Mouse (Mus musculus) kidney, postnatal 0 days (tissue): Measurements from ENCODE around the gene Npnt. TPM values are rescaled to one million over a fixed set of nuclear protein-coding genes. Genes with fewer than 3 reads are reported as not detected.

Experiments
- ATAC-seq: fragments of 200-750 bp; cut with Nextera tagmentation; replicated peaks from 2 replicates; pipeline ENCODE4 v1.8.0; 2017; ENCODE audit warnings: low read depth, moderate number of reproducible peaks, moderate TSS enrichment, moderate library complexity; ENCODE audit not compliant: low FRiP score
- DNase-seq: peaks from one replicate; pipeline ENCODE4 v3.0.0-alpha.2; 2016; ENCODE audit warnings: low spot score
- H3K27ac ChIP-seq: fragments of 300-500 bp; sonication (generic); 2 replicates; pipeline ENCODE4 v1.5.1; 2014; ENCODE audit warnings: mild to moderate bottlenecking
- H3K27me3 ChIP-seq: fragments of 300-500 bp; sonication (generic); 2 replicates; pipeline ENCODE4 v1.6.1; 2014; ENCODE audit warnings: low read length, mixed read lengths; ENCODE audit not compliant: insufficient read depth
- H3K36me3 ChIP-seq: fragments of 300-500 bp; sonication (generic); 2 replicates; pipeline ENCODE4 v1.6.1; 2014; ENCODE audit warnings: low read length, mixed read lengths; ENCODE audit not compliant: insufficient read depth
- H3K4me1 ChIP-seq: fragments of 300-500 bp; sonication (generic); replicated peaks from 2 replicates; pipeline ENCODE4 v1.6.1; 2014; ENCODE audit warnings: antibody characterized with exemption, low read length, mixed read lengths; ENCODE audit not compliant: insufficient read depth
- H3K4me2 ChIP-seq: fragments of 300-500 bp; sonication (generic); 2 replicates; pipeline ENCODE4 v1.6.1; 2014; ENCODE audit warnings: mild to moderate bottlenecking, low read length, moderate library complexity, mixed read lengths
- H3K4me3 ChIP-seq: fragments of 300-500 bp; sonication (generic); replicated peaks from 2 replicates; pipeline ENCODE4 v1.5.1; 2014; ENCODE audit warnings: low read depth, low read length
- H3K9ac ChIP-seq: fragments of 300-500 bp; sonication (generic); 2 replicates; pipeline ENCODE4 v1.6.1; 2014; ENCODE audit warnings: low read depth, low read length
- H3K9me3 ChIP-seq: fragments of 300-500 bp; sonication (generic); replicated peaks from 2 replicates; pipeline ENCODE4 v1.6.1; 2016; ENCODE audit warnings: low read length, inconsistent platforms, mixed read lengths
- CTCF ChIP-seq: IDR thresholded peaks from 2 replicates; pipeline ENCODE4 v1.5.1; 2016; ENCODE audit warnings: antibody characterized with exemption, low read depth, mild to moderate bottlenecking, moderate library complexity
- WGBS: fragments of 180-500 bp; shearing (Covaris S2); extraction: QIAGEN DNeasy Blood & Tissue Kit; methylation state at CpG from one replicate; pipeline ENCODE4 v1.1.7; 2014; 5-methylcytosine and 5-hydroxymethylcytosine counted together
- polyA plus RNA-seq: library from polyadenylated mRNA; unstranded; fragments of >200 nt; fragmentation: Nextera tagmentation; extraction: Ambion mirVana; gene quantifications from 2 replicates; pipeline ENCODE4 v1.2.1, GENCODE M21; 2015

Gene Npnt
- polyA plus RNA-seq, 1 experiment from 2014 or later = 229 TPM

- no peak for TF ChIP-seq CTCF
- no peak for DNase-seq
- H3K9me3 ChIP-seq = no peaks in the 10 kb centered on the region
- no peak overlapping the region for H3K9ac ChIP-seq
- H3K4me2 ChIP-seq = no peak overlapping the region
- 70% methylated on average over 28 of the region's 28 CpGs for WGBS
- no peak overlapping the region for H3K4me3 ChIP-seq
- no peak overlapping the region for H3K27ac ChIP-seq
- no peaks in the 10 kb centered on the region for H3K36me3 ChIP-seq
- no peaks in the 10 kb centered on the region for H3K27me3 ChIP-seq
- ATAC-seq = no peak
- no peaks in the 10 kb centered on the region for H3K4me1 ChIP-seq
Observed at GRCm38 (mm10) chr3:132851841-132852728, 98.0 kb downstream of the Npnt start.

GRCm38 (mm10) chr3:132851417-132851816, 98.7 kb downstream of the Npnt start:
- Histone ChIP-seq H3K36me3 (no peaks in the 10 kb centered on the region), H3K9ac (no peak overlapping the region), H3K27me3 (no peaks in the 10 kb centered on the region), H3K9me3 (no peaks in the 10 kb centered on the region), H3K4me3 (no peak overlapping the region), H3K4me2 (no peak overlapping the region), H3K4me1 (no peaks in the 10 kb centered on the region), H3K27ac (no peak overlapping the region)
- 86% methylated on average over 1 of the region's 1 CpGs for WGBS
- no peak for ATAC-seq
- no peak for DNase-seq
- no peak for TF ChIP-seq CTCF

DNA sequence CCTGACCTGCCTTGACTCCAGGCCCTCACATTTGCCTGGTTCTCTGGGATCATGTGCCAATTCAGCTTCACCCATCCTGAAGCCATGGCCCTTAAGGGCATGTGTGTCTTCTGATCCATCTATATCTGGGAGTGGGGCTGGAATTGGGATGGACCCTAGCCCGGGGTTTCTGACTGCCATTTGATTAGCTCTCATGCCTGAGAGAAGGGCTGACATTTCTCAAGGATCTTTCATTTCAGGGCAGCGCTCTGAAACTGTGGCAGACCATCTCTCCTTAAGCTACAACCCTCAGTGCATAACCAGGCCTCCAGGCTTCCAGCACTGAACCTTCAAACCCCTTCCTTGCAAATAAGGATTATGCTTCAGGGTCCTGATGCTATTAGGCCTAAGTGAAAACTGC, 99.7 kb downstream of the Npnt start:
- H3K27ac ChIP-seq = no peak overlapping the region
- no peak overlapping the region for H3K4me3 ChIP-seq
- H3K27me3 ChIP-seq = no peaks in the 10 kb centered on the region
- H3K36me3 ChIP-seq = no peaks in the 10 kb centered on the region
- DNase-seq = no peak
- no peaks in the 10 kb centered on the region for H3K4me1 ChIP-seq
- H3K9ac ChIP-seq = no peak overlapping the region
- no peak for ATAC-seq
- WGBS = 81% methylated on average over 2 of the region's 2 CpGs
- no peak for TF ChIP-seq CTCF
- H3K4me2 ChIP-seq = no peak overlapping the region
- H3K9me3 ChIP-seq = no peaks in the 10 kb centered on the region

GRCm38 (mm10) chr3:132849669-132850068, 100.4 kb downstream of the Npnt start:
- 77% methylated on average over 7 of the region's 7 CpGs for WGBS

GRCm38 (mm10) chr3:132842676-132843075, 107.4 kb downstream of the Npnt start:
- ATAC-seq (no peak), DNase-seq (no peak)
- Histone ChIP-seq H3K9me3 (no peaks in the 10 kb centered on the region), H3K4me3 (no peak overlapping the region), H3K4me2 (no peak overlapping the region), H3K36me3 (0 out of 2 replicates have a peak, but pooled peaks cover 5% of the 10 kb centered on the region), H3K27me3 (no peaks in the 10 kb centered on the region), H3K4me1 (no peaks in the 10 kb centered on the region), H3K9ac (no peak overlapping the region), H3K27ac (no peak overlapping the region)
- no peak for TF ChIP-seq CTCF
- 93% methylated on average over 6 of the region's 6 CpGs for WGBS

More at GRCm38 (mm10) chr3:132849669-132850068, 100.4 kb downstream of the Npnt start:
- Histone ChIP-seq H3K9me3 (no peaks in the 10 kb centered on the region), H3K27me3 (no peaks in the 10 kb centered on the region), H3K4me1 (no peaks in the 10 kb centered on the region), H3K4me3 (no peak overlapping the region), H3K4me2 (no peak overlapping the region), H3K27ac (no peak overlapping the region), H3K36me3 (no peaks in the 10 kb centered on the region), H3K9ac (no peak overlapping the region)
- ATAC-seq (no peak), DNase-seq (no peak)
- no peak for TF ChIP-seq CTCF

- Histone ChIP-seq H3K27me3 (no peaks in the 10 kb centered on the region), H3K4me1 (no peaks in the 10 kb centered on the region), H3K4me2 (no peak overlapping the region), H3K36me3 (0 out of 2 replicates have a peak, but pooled peaks cover 5% of the 10 kb centered on the region), H3K4me3 (no peak overlapping the region), H3K9ac (no peak overlapping the region), H3K9me3 (no peaks in the 10 kb centered on the region), H3K27ac (no peak overlapping the region; the same call in 1 of the 2 replicates)
- no peak for TF ChIP-seq CTCF
- DNase-seq (peak; percentile 64), ATAC-seq (peak; percentile 86)
- WGBS = 55% methylated on average over 8 of the region's 8 CpGs
Observed at GRCm38 (mm10) chr3:132839516-132839915, 110.6 kb downstream of the Npnt start.
